Mouse (Mus musculus): ENCODE measurements around the gene Gm42688.

Gm42688 gene

GRCm38 (mm10) chr6:83118825-83119733, 17.7 kb downstream of the Gm42688 start:
- POLR2A ChIA-PET = interaction anchor here (0.8 to 8.8 kb wide), 25 partner anchors 9 to 158 kb away, joined by 3 to 75 read pairs (median 4); partner anchors contain the start of genes Ccdc142 (in 3 of the 4), Gm42688 (in 3 of the 4), Pcgf1 (in 2 of the 4) and Rtkn (in 2 of the 4)
- CTCF ChIA-PET = interaction anchor here in 1 of 4 experiments (0.6 to 1.6 kb wide), 2 partner anchors 8 to 11 kb away, joined by 3 to 5 read pairs; no protein-coding TSS in a partner anchor

- CTCF ChIA-PET = interaction anchor here in 1 of 4 experiments (1.2 to 2.0 kb wide), 2 partner anchors 43 to 85 kb away, joined by 3 to 6 read pairs; partner anchors contain the start of gene Loxl3
- POLR2A ChIA-PET = interaction anchor here (0.8 to 8.8 kb wide), 17 partner anchors 11 to 158 kb away, joined by 3 to 75 read pairs (median 5); partner anchors contain the start of genes Ccdc142 (in 4 of the 4), Gm42688 (in 4 of the 4), Rtkn (in 2 of the 4) and Mrpl53 (in 1 of the 4)
These were observed 18.3 kb downstream of the Gm42688 start for GRCm38 (mm10) chr6:83119734-83120051.

- CTCF ChIA-PET = interaction anchor here (0.6 to 2.1 kb wide), 26 partner anchors 11 to 894 kb away, joined by 3 to 15 read pairs (median 5); partner anchors contain the start of genes Ccdc142 (in 3 of the 4), Gm42688 (in 3 of the 4), 1700003E16Rik (in 1 of the 4) and Dctn1 (in 1 of the 4)
- POLR2A ChIA-PET = interaction anchor here (0.5 to 8.8 kb wide), 87 partner anchors 9 to 626 kb away, joined by 3 to 75 read pairs (median 5); partner anchors contain the start of genes Rtkn (in 4 of the 4), 1700003E16Rik (in 3 of the 4), Ccdc142 (in 3 of the 4) and Gm42688 (in 3 of the 4)
These were observed 19.8 kb downstream of the Gm42688 start, which contains the start of gene Wbp1 for GRCm38 (mm10) chr6:83120930-83121862. TSS of gene Wbp1 (minus strand) at chr6:83121559.

- CTCF ChIA-PET = interaction anchor here (0.8 to 2.1 kb wide), 21 partner anchors 13 to 157 kb away, joined by 3 to 15 read pairs (median 5); partner anchors contain the start of genes Ccdc142 (in 2 of the 4), Gm42688 (in 2 of the 4), 1700003E16Rik (in 1 of the 4) and Dctn1 (in 1 of the 4)
- POLR2A ChIA-PET = interaction anchor here (0.6 to 8.8 kb wide), 77 partner anchors 9 to 433 kb away, joined by 3 to 75 read pairs (median 5); partner anchors contain the start of genes Rtkn (in 4 of the 4), Ccdc142 (in 3 of the 4), Gm42688 (in 3 of the 4) and Mob1a (in 3 of the 4)
These were observed 20.7 kb downstream of the Gm42688 start for GRCm38 (mm10) chr6:83121863-83122710.

DNA sequence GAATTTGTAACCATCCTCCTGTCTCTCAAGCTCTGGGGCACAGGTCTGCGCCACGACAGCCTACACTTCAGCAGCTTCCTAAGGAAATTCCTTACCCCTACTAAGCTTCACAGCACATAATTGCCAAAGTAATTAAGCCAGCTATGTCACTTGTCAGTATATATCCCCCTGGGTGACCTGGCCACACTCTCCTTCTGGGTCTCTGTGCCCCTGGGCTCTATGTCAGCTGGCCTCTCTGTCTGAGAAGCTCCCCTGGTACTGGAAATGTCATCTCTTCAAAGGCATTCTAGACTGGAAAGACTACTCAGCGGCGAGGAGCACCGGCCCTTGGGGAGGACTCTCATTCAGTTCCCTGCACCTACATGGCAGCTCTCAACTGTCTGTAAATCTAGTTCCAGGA, 21.5 kb downstream of the Gm42688 start:
- POLR2A ChIA-PET = interaction anchor here in 2 of 4 experiments (0.8 to 8.8 kb wide), 13 partner anchors 10 to 52 kb away, joined by 3 to 75 read pairs (median 11); partner anchors contain the start of genes Ccdc142 (in 2 of the 2), Gm42688 (in 2 of the 2), Rtkn (in 2 of the 2) and Mrpl53 (in 1 of the 2)

DNA sequence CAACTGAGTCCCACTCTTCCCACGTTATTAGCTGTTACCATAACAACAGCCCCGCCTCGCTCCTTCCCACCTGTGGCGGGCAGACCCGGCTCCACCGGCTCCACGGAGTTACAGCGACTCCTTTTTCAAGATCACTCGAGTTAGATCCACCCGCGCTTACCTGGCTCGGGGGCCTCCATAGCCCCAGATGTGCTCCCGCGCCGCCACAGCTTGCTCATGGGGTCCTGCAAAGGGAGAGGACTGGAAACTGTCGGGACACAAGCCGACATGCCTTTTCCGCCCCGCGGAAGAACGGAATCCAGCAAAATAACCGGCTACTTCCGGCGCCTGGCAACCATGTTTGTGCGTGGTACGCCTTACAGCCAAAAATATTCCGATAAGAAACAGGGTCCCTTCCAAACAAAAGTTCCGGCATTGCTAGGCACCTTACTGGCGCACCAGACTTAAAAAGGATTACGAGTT, 23.5 kb downstream of the Gm42688 start:
- ChIA-PET POLR2A (interaction anchor here (0.8 to 8.8 kb wide), 26 partner anchors 9 to 201 kb away, joined by 3 to 75 read pairs (median 4); partner anchors contain the start of genes Rtkn (in 3 of the 4), Mrpl53 (in 2 of the 4), Ccdc142 (in 1 of the 4) and Gm42688 (in 1 of the 4)), CTCF (interaction anchor here in 2 of 4 experiments (1.1 to 1.4 kb wide), 5 partner anchors 18 to 154 kb away, joined by 3 to 4 read pairs (median 3); partner anchors contain the start of genes Ccdc142 (in 1 of the 2) and Gm42688 (in 1 of the 2))

More for the DNA sequence above, 21.5 kb downstream of the Gm42688 start:
- CTCF ChIA-PET = interaction anchor here in 1 of 4 experiments (0.9 to 1.4 kb wide), 3 partner anchors 12 to 40 kb away, joined by 3 to 4 read pairs (median 3); partner anchors contain the start of genes Ccdc142, Gm42688 and Rtkn

DNA sequence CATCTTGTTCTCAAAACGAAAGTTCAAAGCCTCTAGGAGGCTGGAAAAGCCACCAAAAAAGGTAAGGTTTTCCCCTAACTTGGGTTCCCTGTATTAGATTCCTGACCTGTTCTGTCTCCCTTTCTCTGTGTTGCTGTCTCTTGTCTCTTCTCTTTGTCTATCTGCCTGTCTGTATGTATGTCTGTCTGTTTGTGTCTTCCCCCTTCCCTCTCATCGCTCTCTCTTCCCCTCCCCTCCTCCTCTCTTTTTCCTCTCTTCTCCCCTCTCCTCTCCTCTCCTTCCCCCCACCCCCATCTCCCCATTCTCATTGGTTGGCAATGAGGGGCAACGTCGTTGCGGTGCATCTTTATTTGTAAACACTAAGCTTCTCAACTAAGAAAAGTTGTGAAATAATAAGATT, 23.9 kb downstream of the Gm42688 start, which contains the start of gene Ino80b:
Gene Ino80b (minus strand): TSS at position 101 of the 400 bp plus-strand sequence.
- ChIA-PET CTCF (interaction anchor here (0.6 to 2.4 kb wide), 8 partner anchors 10 to 670 kb away, joined by 3 to 8 read pairs (median 4); partner anchors contain the start of genes Ccdc142 (in 1 of the 4), Gm42688 (in 1 of the 4) and Rtkn (in 1 of the 4)), POLR2A (interaction anchor here (0.6 to 8.8 kb wide), 29 partner anchors 9 to 579 kb away, joined by 3 to 75 read pairs (median 4); partner anchors contain the start of genes Rtkn (in 3 of the 4), Ccdc142 (in 1 of the 4), Gm42688 (in 1 of the 4) and Mob1a (in 1 of the 4))

DNA sequence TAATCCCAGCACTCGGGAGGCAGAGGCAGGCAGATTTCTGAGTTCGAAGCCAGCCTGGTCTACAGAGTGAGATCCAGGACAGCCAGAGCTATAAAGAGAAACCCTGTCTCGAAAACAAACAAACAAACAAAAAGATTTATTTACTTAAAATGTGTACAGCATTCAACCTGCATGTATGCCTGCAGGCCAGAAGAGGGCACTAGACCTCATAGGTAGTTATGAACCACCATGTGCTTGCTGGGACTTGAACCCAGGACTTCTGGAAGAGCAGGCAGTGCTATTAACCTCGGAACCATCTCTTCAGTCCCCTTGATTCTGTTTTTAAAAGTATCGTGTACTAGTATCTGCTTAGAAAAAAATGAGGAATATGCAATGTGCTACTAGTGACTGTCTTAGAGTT, 26.0 kb downstream of the Gm42688 start:
- ChIA-PET POLR2A (interaction anchor here in 2 of 4 experiments (0.8 to 2.2 kb wide), 9 partner anchors 9 to 413 kb away, joined by 3 to 13 read pairs (median 3); partner anchors contain the start of genes Dctn1 (in 1 of the 2) and Rtkn (in 1 of the 2)), CTCF (interaction anchor here (0.6 to 2.4 kb wide), 21 partner anchors 8 to 441 kb away, joined by 3 to 8 read pairs (median 4); partner anchors contain the start of genes 1700003E16Rik (in 2 of the 4), Dctn1 (in 2 of the 4), Wdr54 (in 2 of the 4) and Rtkn (in 1 of the 4))

DNA sequence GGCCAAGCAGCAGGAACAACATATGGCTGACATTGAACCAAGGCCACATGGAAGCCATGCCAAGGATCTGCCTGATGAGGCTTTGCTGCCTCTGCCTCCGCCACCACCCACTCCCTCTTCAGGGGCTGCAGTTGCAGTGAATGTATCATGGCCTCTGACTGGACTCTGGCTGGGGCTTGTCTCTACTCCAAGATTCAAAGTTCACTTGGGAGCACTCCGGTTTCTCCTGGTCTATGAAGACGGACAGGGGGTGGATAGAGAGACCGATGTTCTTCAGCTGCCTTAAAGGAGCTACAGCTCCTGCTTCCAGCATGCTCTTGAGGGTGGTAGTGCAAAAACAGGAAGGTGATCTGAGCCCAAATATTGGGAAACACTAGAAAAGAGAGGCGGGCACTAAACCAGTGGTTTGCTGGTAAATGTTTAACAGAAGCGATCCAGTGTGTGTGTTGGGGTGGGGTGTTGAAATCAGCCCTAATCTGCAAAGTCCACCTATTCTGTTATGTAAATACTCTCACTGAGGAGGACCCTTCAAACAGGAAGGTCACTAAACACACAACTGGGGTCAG, 30.1 kb downstream of the Gm42688 start:
- POLR2A ChIA-PET = interaction anchor here in 2 of 4 experiments (0.6 to 8.4 kb wide), 7 partner anchors 10 to 94 kb away, joined by 3 to 75 read pairs (median 3); partner anchors contain the start of gene Wbp1 (in 2 of the 2)
- CTCF ChIA-PET = interaction anchor here in 1 of 4 experiments (1.2 kb wide), 1 partner anchor 10 kb away, joined by 14 read pairs; no protein-coding TSS in a partner anchor

GRCm38 (mm10) chr6:83132176-83132919, 30.9 kb downstream of the Gm42688 start:
- CTCF ChIA-PET = interaction anchor here (0.6 to 1.2 kb wide), 9 partner anchors 9 to 467 kb away, joined by 3 to 14 read pairs (median 5); partner anchors contain the start of genes Mob1a (in 1 of the 4), Mthfd2 (in 1 of the 4) and Wbp1 (in 1 of the 4)
- POLR2A ChIA-PET = interaction anchor here in 3 of 4 experiments (0.6 to 8.4 kb wide), 16 partner anchors 10 to 185 kb away, joined by 3 to 75 read pairs (median 3); partner anchors contain the start of genes Wbp1 (in 2 of the 3), 1700003E16Rik (in 1 of the 3), Ccdc142 (in 1 of the 3) and Gm42688 (in 1 of the 3)

- ChIA-PET POLR2A (interaction anchor here in 2 of 4 experiments (0.5 to 8.4 kb wide), 7 partner anchors 8 to 183 kb away, joined by 3 to 75 read pairs (median 4); partner anchors contain the start of gene Wbp1 (in 2 of the 2)), CTCF (interaction anchor here in 1 of 4 experiments (1.0 kb wide), 1 partner anchor 25 kb away, joined by 7 read pairs; no protein-coding TSS in a partner anchor)
These were observed 32.8 kb downstream of the Gm42688 start for GRCm38 (mm10) chr6:83134226-83134625.

DNA sequence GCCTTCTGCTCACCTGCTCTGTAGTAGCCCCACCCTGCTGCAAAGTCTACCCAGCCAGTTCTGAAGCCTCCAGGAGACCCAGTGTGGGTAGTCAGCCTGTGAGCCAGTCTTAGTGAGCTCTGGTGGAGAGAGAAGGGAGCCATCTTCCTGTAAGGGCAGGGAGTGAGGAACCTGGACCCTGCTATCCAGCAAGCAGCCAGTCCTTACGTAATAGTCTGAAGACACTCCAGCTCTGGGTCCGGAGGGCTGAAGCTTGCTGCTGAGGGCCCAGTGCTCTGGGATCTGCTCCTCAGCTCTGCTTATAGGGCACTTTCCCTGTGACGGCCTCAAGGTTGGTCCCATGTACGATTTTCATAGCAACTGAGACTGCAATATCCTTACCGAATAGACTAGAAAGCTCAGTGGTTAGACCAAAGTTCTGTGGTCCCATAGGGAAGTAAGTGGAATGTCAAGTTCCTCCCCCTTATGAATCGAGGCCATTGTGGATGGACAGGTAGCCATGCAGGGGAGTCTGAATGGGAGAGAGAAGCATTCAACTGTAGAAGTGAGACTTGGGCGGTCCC, 33.6 kb downstream of the Gm42688 start, which contains the start of gene Rtkn:
Gene Rtkn (plus strand): TSS at position 513 of the 563 bp plus-strand sequence.
- POLR2A ChIA-PET = interaction anchor here (0.5 to 8.4 kb wide), 28 partner anchors 9 to 182 kb away, joined by 3 to 75 read pairs (median 4); partner anchors contain the start of genes Wbp1 (in 4 of the 4), Ccdc142 (in 1 of the 4), Dok1 (in 1 of the 4) and Gm42688 (in 1 of the 4)
- CTCF ChIA-PET = interaction anchor here in 3 of 4 experiments (0.5 to 1.4 kb wide), 11 partner anchors 9 to 144 kb away, joined by 3 to 8 read pairs (median 4); partner anchors contain the start of genes Ccdc142 (in 1 of the 3), Gm42688 (in 1 of the 3) and Ino80b (in 1 of the 3)

Measured in embryonic stem cell, embryonic (primary cell).